Mouse (Mus musculus): ENCODE measurements at regions not wholly inside any gene's neighbourhood (a gene's known extent, or its start where the extent isn't known, plus 50 kb on each side); places are given as distances from the start of the nearest gene placed in this dataset.
A peak's percentile ranks its signal among the peaks of the same experiment; 100 is the strongest.

GRCm38 (mm10) chr1:149556381-149556780 lies 404.7 kb downstream of the Pla2g4a start:
- intact Hi-C loops (cut with DNase I), result no loop called here

GRCm38 (mm10) chr1:149555355-149556007 lies 405.6 kb downstream of the Pla2g4a start:
- intact Hi-C loops (cut with DNase I), result no loop called here
- no peak for DNase-seq (ENCODE audit: low spot score in 2 of 2)

More at GRCm38 (mm10) chr1:149556381-149556780, 404.7 kb downstream of the Pla2g4a start:
- peak; percentile 32 to 49 for DNase-seq (ENCODE audit: low spot score in 2 of 2)

- intact Hi-C loops (cut with DNase I), result no loop called here
- DNase-seq (ENCODE audit: low spot score in 2 of 2), result no peak
Measured at GRCm38 (mm10) chr1:149546076-149546475, 415.0 kb downstream of the Pla2g4a start.

GRCm38 (mm10) chr1:149541386-149541785 lies 419.7 kb downstream of the Pla2g4a start:
- intact Hi-C loops (cut with DNase I), result no loop called here
- peak; percentile 35 to 43 for DNase-seq (ENCODE audit: low spot score in 2 of 2)

GRCm38 (mm10) chr1:149533651-149534050 lies 427.4 kb downstream of the Pla2g4a start:
- intact Hi-C loops (cut with DNase I), result no loop called here
- DNase-seq (ENCODE audit: low spot score in 2 of 2), result no peak
